Mouse (Mus musculus): ENCODE data around the gene Fam186b. TPM values are rescaled to one million over a fixed set of nuclear protein-coding genes. Genes with fewer than 3 reads are reported as not detected.

Gene Fam186b
- polyA plus RNA-seq, 1 experiment, result 0.69 TPM

- H3K4me3 ChIP-seq (ENCODE audit: insufficient read depth, low read length), result no peak overlapping the region
- TF ChIP-seq CTCF (IDR thresholded peaks at IDR 0.05; ENCODE audit: extremely low read depth, insufficient read depth, low read length) (no peak), POLR2A (IDR thresholded peaks at IDR 0.05; ENCODE audit: extremely low read depth, insufficient read depth, low read length) (no peak)
- peaks cover 2% of the 10 kb centered on the region; the same call in 1 of the 2 replicates for H3K4me1 ChIP-seq (ENCODE audit: control insufficient read depth, insufficient read depth, low read length)
- no peak overlapping the region for H3K27ac ChIP-seq (ENCODE audit: insufficient read depth, low read length)
Measured at GRCm38 (mm10) chr15:99324151-99324550, 28.5 kb upstream of the Fam186b start.

- Histone ChIP-seq H3K4me1 (ENCODE audit: control insufficient read depth, insufficient read depth, low read length) (peaks cover 3% of the 10 kb centered on the region; the same call in 1 of the 2 replicates), H3K4me3 (ENCODE audit: insufficient read depth, low read length) (no peak overlapping the region), H3K27ac (ENCODE audit: insufficient read depth, low read length) (no peak overlapping the region)
- TF ChIP-seq POLR2A (IDR thresholded peaks at IDR 0.05; ENCODE audit: extremely low read depth, insufficient read depth, low read length) (no peak), CTCF (IDR thresholded peaks at IDR 0.05; ENCODE audit: extremely low read depth, insufficient read depth, low read length) (no peak)
Measured at GRCm38 (mm10) chr15:99320978-99321377, 25.3 kb upstream of the Fam186b start.

GRCm38 (mm10) chr15:99320168-99320674 is 24.5 kb upstream of the Fam186b start:
- H3K4me1 ChIP-seq (ENCODE audit: control insufficient read depth, insufficient read depth, low read length), result peaks cover 3% of the 10 kb centered on the region; the same call in 1 of the 2 replicates
- H3K4me3 ChIP-seq (ENCODE audit: insufficient read depth, low read length), result no peak overlapping the region
- H3K27ac ChIP-seq (ENCODE audit: insufficient read depth, low read length), result peak overlapping the region; percentile 56
- no peak for TF ChIP-seq CTCF (IDR thresholded peaks at IDR 0.05; ENCODE audit: extremely low read depth, insufficient read depth, low read length)
- TF ChIP-seq POLR2A (IDR thresholded peaks at IDR 0.05; ENCODE audit: extremely low read depth, insufficient read depth, low read length), result no peak

- Histone ChIP-seq H3K4me3 (ENCODE audit: insufficient read depth, low read length) (no peak overlapping the region), H3K4me1 (ENCODE audit: control insufficient read depth, insufficient read depth, low read length) (peaks cover 3% of the 10 kb centered on the region; the same call in 1 of the 2 replicates), H3K27ac (ENCODE audit: insufficient read depth, low read length) (peak overlapping the region; percentile 56; the same call in 1 of the 2 replicates)
- TF ChIP-seq POLR2A (IDR thresholded peaks at IDR 0.05; ENCODE audit: extremely low read depth, insufficient read depth, low read length) (no peak), CTCF (IDR thresholded peaks at IDR 0.05; ENCODE audit: extremely low read depth, insufficient read depth, low read length) (no peak)
Measured at GRCm38 (mm10) chr15:99319411-99319871, 23.8 kb upstream of the Fam186b start.

GRCm38 (mm10) chr15:99318861-99319410 is 23.2 kb upstream of the Fam186b start:
- TF ChIP-seq CTCF (IDR thresholded peaks at IDR 0.05; ENCODE audit: extremely low read depth, insufficient read depth, low read length) (no peak), POLR2A (IDR thresholded peaks at IDR 0.05; ENCODE audit: extremely low read depth, insufficient read depth, low read length) (0 out of 2 replicates have a peak, but pooled peaks have one; percentile 12)
- Histone ChIP-seq H3K4me1 (ENCODE audit: control insufficient read depth, insufficient read depth, low read length) (peaks cover 3% of the 10 kb centered on the region; the same call in 1 of the 2 replicates), H3K27ac (ENCODE audit: insufficient read depth, low read length) (peak overlapping the region; percentile 20; the same call in 1 of the 2 replicates), H3K4me3 (ENCODE audit: insufficient read depth, low read length) (no peak overlapping the region)

- no peak overlapping the region for H3K4me3 ChIP-seq (ENCODE audit: insufficient read depth, low read length)
- H3K27ac ChIP-seq (ENCODE audit: insufficient read depth, low read length), result 0 out of 2 replicates have a peak overlapping the region, but pooled peaks have one; percentile 26
- peaks cover 3% of the 10 kb centered on the region; the same call in 1 of the 2 replicates for H3K4me1 ChIP-seq (ENCODE audit: control insufficient read depth, insufficient read depth, low read length)
- TF ChIP-seq POLR2A (IDR thresholded peaks at IDR 0.05; ENCODE audit: extremely low read depth, insufficient read depth, low read length) (no peak), CTCF (IDR thresholded peaks at IDR 0.05; ENCODE audit: extremely low read depth, insufficient read depth, low read length) (no peak)
Measured at GRCm38 (mm10) chr15:99318071-99318470, 22.4 kb upstream of the Fam186b start.

- no peak overlapping the region for H3K27ac ChIP-seq (ENCODE audit: insufficient read depth, low read length)
- no peak overlapping the region for H3K4me3 ChIP-seq (ENCODE audit: insufficient read depth, low read length)
Measured at GRCm38 (mm10) chr15:99317267-99317651, 21.6 kb upstream of the Fam186b start.

GRCm38 (mm10) chr15:99316314-99317266 is 20.9 kb upstream of the Fam186b start:
- H3K4me1 ChIP-seq (ENCODE audit: control insufficient read depth, insufficient read depth, low read length), result peaks cover 3% of the 10 kb centered on the region; the same call in 1 of the 2 replicates
- TF ChIP-seq CTCF (IDR thresholded peaks at IDR 0.05; ENCODE audit: extremely low read depth, insufficient read depth, low read length) (peak; percentile 90), POLR2A (IDR thresholded peaks at IDR 0.05; ENCODE audit: extremely low read depth, insufficient read depth, low read length) (no peak)
- no peak overlapping the region for H3K4me3 ChIP-seq (ENCODE audit: insufficient read depth, low read length)
- no peak overlapping the region for H3K27ac ChIP-seq (ENCODE audit: insufficient read depth, low read length)

More at GRCm38 (mm10) chr15:99317267-99317651, 21.6 kb upstream of the Fam186b start:
- no peak for TF ChIP-seq CTCF (IDR thresholded peaks at IDR 0.05; ENCODE audit: extremely low read depth, insufficient read depth, low read length)
- TF ChIP-seq POLR2A (IDR thresholded peaks at IDR 0.05; ENCODE audit: extremely low read depth, insufficient read depth, low read length), result no peak
- peaks cover 3% of the 10 kb centered on the region; the same call in 1 of the 2 replicates for H3K4me1 ChIP-seq (ENCODE audit: control insufficient read depth, insufficient read depth, low read length)

- H3K27ac ChIP-seq (ENCODE audit: insufficient read depth, low read length), result no peak overlapping the region
- H3K4me3 ChIP-seq (ENCODE audit: insufficient read depth, low read length), result no peak overlapping the region
- H3K4me1 ChIP-seq (ENCODE audit: control insufficient read depth, insufficient read depth, low read length), result peaks cover 3% of the 10 kb centered on the region; the same call in 1 of the 2 replicates
- no peak for TF ChIP-seq POLR2A (IDR thresholded peaks at IDR 0.05; ENCODE audit: extremely low read depth, insufficient read depth, low read length)
- no peak for TF ChIP-seq CTCF (IDR thresholded peaks at IDR 0.05; ENCODE audit: extremely low read depth, insufficient read depth, low read length)
Measured at GRCm38 (mm10) chr15:99314891-99315290, 19.2 kb upstream of the Fam186b start.
